Mouse (Mus musculus): ENCODE results near the gene Fkbpl. TPM values are rescaled to one million over a fixed set of nuclear protein-coding genes. Genes with fewer than 3 reads are reported as not detected.

The Fkbpl gene
- polyA plus RNA-seq, 1 experiment from 2014 or later = 10.0 TPM

- Histone ChIP-seq H3K27ac (replicated peaks; ENCODE audit: low read depth, low read length) (no peak overlapping the region), H3K27me3 (replicated peaks; ENCODE audit: control insufficient read depth, insufficient read depth, low read length) (peaks cover 22% of the 10 kb centered on the region), H3K4me1 (ENCODE audit: control insufficient read depth, insufficient read depth, low read length) (0 out of 2 replicates have a peak, but pooled peaks cover 4% of the 10 kb centered on the region), H3K4me2 (ENCODE audit: low read depth, low read length) (peak overlapping the region; percentile 12; the same call in 1 of the 2 replicates), H3K9ac (ENCODE audit: low read depth, low read length) (no peak overlapping the region), H3K9me3 (ENCODE audit: control insufficient read depth, low read length) (no peaks in the 10 kb centered on the region), H3K4me3 (ENCODE audit: low read depth, low read length) (no peak overlapping the region), H3K36me3 (ENCODE audit: control insufficient read depth, insufficient read depth, low read length) (no peaks in the 10 kb centered on the region)
- 51% methylated on average over 17 of the region's 17 CpGs for whole genome bisulfite sequencing
- ATAC-seq (ENCODE audit: low read depth) (peak; percentile 58; the same call in 1 of the 2 replicates), DNase-seq (ENCODE audit: low spot score) (peak; percentile 80)
Observed at GRCm38 (mm10) chr17:34681132-34681571, 36.6 kb downstream of the Fkbpl start.

DNA sequence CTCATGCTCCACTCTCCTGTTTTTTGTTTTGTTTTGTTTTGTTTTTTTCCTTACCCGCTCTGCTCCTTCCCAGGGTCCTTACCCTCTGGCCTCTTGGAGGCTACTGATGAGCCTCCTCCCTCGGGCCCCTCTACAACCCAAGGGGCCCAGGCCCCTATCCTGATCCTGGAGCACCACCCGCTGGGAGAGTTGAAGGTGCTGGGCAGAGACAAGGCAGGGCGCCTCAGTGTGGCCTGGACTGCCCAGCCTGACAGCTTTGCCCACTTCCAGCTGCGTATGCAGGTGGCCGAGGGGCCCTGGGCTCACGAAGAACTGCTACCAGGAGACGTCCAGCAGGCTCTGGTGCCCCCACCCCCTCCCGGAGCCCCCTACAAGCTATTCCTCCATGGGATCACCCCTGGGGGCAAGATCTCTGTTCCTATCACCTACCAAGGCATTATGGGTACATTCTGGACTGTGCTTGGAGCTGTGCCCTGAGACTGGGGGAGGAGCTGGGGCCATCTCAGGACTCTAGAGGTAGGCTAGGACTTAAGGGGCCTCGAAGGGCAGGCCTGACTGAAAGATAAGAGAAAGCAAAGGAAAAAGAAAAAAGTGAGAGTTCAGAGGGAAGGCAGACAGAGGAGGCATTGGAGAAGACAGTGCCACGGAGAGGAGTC, 37.4 kb downstream of the Fkbpl start:
- peak overlapping the region; percentile 5; the same call in 1 of the 2 replicates for H3K9ac ChIP-seq (ENCODE audit: low read depth, low read length)
- no peaks in the 10 kb centered on the region for H3K36me3 ChIP-seq (ENCODE audit: control insufficient read depth, insufficient read depth, low read length)
- H3K4me2 ChIP-seq (ENCODE audit: low read depth, low read length) = no peak overlapping the region
- no peak for ATAC-seq (ENCODE audit: low read depth)
- H3K27ac ChIP-seq (replicated peaks; ENCODE audit: low read depth, low read length) = no peak overlapping the region
- H3K4me3 ChIP-seq (ENCODE audit: low read depth, low read length) = no peak overlapping the region
- DNase-seq (ENCODE audit: low spot score) = no peak
- H3K9me3 ChIP-seq (ENCODE audit: control insufficient read depth, low read length) = no peaks in the 10 kb centered on the region
- H3K4me1 ChIP-seq (ENCODE audit: control insufficient read depth, insufficient read depth, low read length) = 0 out of 2 replicates have a peak, but pooled peaks cover 4% of the 10 kb centered on the region
- 71% methylated on average over 11 of the region's 11 CpGs for WGBS
- H3K27me3 ChIP-seq (replicated peaks; ENCODE audit: control insufficient read depth, insufficient read depth, low read length) = peaks cover 21% of the 10 kb centered on the region

- no peak overlapping the region for H3K4me3 ChIP-seq (ENCODE audit: low read depth, low read length)
- no peak overlapping the region for H3K4me2 ChIP-seq (ENCODE audit: low read depth, low read length)
- 0 out of 2 replicates have a peak, but pooled peaks cover 4% of the 10 kb centered on the region for H3K4me1 ChIP-seq (ENCODE audit: control insufficient read depth, insufficient read depth, low read length)
- 73% methylated on average over 8 of the region's 8 CpGs for WGBS
- no peak overlapping the region for H3K27ac ChIP-seq (replicated peaks; ENCODE audit: low read depth, low read length)
- peaks cover 18% of the 10 kb centered on the region; the same call in 1 of the 2 replicates for H3K27me3 ChIP-seq (replicated peaks; ENCODE audit: control insufficient read depth, insufficient read depth, low read length)
- no peaks in the 10 kb centered on the region for H3K36me3 ChIP-seq (ENCODE audit: control insufficient read depth, insufficient read depth, low read length)
- DNase-seq (ENCODE audit: low spot score) (no peak), ATAC-seq (ENCODE audit: low read depth) (no peak)
- 0 out of 2 replicates have a peak, but pooled peaks cover 3% of the 10 kb centered on the region for H3K9me3 ChIP-seq (ENCODE audit: control insufficient read depth, low read length)
- no peak overlapping the region for H3K9ac ChIP-seq (ENCODE audit: low read depth, low read length)
Observed at GRCm38 (mm10) chr17:34683179-34683578, 38.6 kb downstream of the Fkbpl start.

DNA sequence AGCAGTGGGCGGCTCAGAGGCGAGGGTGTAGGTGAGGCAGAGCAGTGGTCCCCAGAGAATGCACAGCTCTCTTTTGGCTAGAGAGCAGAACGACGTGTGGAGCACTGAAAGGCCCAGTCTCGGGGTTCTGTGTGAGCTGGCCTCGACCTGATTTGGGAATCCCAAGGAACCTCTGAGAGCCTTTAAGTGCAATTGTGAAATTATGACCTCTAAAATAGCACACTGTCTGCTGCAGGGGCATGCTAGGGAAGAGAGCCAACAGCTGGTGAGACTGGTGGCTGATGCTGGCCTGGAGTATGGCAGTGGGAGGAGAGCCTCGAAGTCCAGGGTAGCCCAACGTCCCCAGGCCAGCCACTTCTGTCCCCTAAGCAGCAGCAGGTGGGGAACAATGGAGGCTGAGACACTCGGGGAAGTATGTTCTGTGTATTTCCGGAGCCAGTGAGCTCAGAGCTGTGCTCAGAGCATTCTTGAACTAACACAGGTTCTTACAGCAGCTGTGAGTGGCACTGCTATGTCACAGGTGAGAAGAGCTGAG, 39.2 kb downstream of the Fkbpl start:
- Histone ChIP-seq H3K9me3 (ENCODE audit: control insufficient read depth, low read length) (0 out of 2 replicates have a peak, but pooled peaks cover 3% of the 10 kb centered on the region), H3K36me3 (ENCODE audit: control insufficient read depth, insufficient read depth, low read length) (no peaks in the 10 kb centered on the region), H3K4me1 (ENCODE audit: control insufficient read depth, insufficient read depth, low read length) (0 out of 2 replicates have a peak, but pooled peaks cover 4% of the 10 kb centered on the region), H3K4me3 (ENCODE audit: low read depth, low read length) (no peak overlapping the region), H3K4me2 (ENCODE audit: low read depth, low read length) (no peak overlapping the region), H3K27me3 (replicated peaks; ENCODE audit: control insufficient read depth, insufficient read depth, low read length) (peaks cover 13% of the 10 kb centered on the region; the same call in 1 of the 2 replicates), H3K9ac (ENCODE audit: low read depth, low read length) (no peak overlapping the region), H3K27ac (replicated peaks; ENCODE audit: low read depth, low read length) (no peak overlapping the region)
- 58% methylated on average over 10 of the region's 10 CpGs for WGBS
- ATAC-seq (ENCODE audit: low read depth) (no peak), DNase-seq (ENCODE audit: low spot score) (no peak)

- ATAC-seq (ENCODE audit: low read depth) = no peak
Observed at GRCm38 (mm10) chr17:34684253-34684893, 39.8 kb downstream of the Fkbpl start.

GRCm38 (mm10) chr17:34685120-34686110, 40.9 kb downstream of the Fkbpl start:
- no peak overlapping the region for H3K4me3 ChIP-seq (ENCODE audit: low read depth, low read length)
- ATAC-seq (ENCODE audit: low read depth) (no peak), DNase-seq (ENCODE audit: low spot score) (peak; percentile 81)
- 69% methylated on average over 28 of the region's 28 CpGs for WGBS
- no peak overlapping the region for H3K9ac ChIP-seq (ENCODE audit: low read depth, low read length)
- no peak overlapping the region for H3K27ac ChIP-seq (replicated peaks; ENCODE audit: low read depth, low read length)
- no peak overlapping the region for H3K4me2 ChIP-seq (ENCODE audit: low read depth, low read length)
- H3K4me1 ChIP-seq (ENCODE audit: control insufficient read depth, insufficient read depth, low read length) = 0 out of 2 replicates have a peak, but pooled peaks cover 4% of the 10 kb centered on the region
- H3K27me3 ChIP-seq (replicated peaks; ENCODE audit: control insufficient read depth, insufficient read depth, low read length) = peaks cover 2% of the 10 kb centered on the region; the same call in 1 of the 2 replicates
- no peaks in the 10 kb centered on the region for H3K36me3 ChIP-seq (ENCODE audit: control insufficient read depth, insufficient read depth, low read length)
- 0 out of 2 replicates have a peak, but pooled peaks cover 3% of the 10 kb centered on the region for H3K9me3 ChIP-seq (ENCODE audit: control insufficient read depth, low read length)

More at GRCm38 (mm10) chr17:34684253-34684893, 39.8 kb downstream of the Fkbpl start:
- no peak overlapping the region for H3K27ac ChIP-seq (replicated peaks; ENCODE audit: low read depth, low read length)
- no peak overlapping the region for H3K4me3 ChIP-seq (ENCODE audit: low read depth, low read length)
- H3K4me1 ChIP-seq (ENCODE audit: control insufficient read depth, insufficient read depth, low read length) = 0 out of 2 replicates have a peak, but pooled peaks cover 4% of the 10 kb centered on the region
- H3K4me2 ChIP-seq (ENCODE audit: low read depth, low read length) = no peak overlapping the region
- H3K9ac ChIP-seq (ENCODE audit: low read depth, low read length) = no peak overlapping the region
- 48% methylated on average over 9 of the region's 9 CpGs for WGBS
- H3K9me3 ChIP-seq (ENCODE audit: control insufficient read depth, low read length) = 0 out of 2 replicates have a peak, but pooled peaks cover 3% of the 10 kb centered on the region
- H3K36me3 ChIP-seq (ENCODE audit: control insufficient read depth, insufficient read depth, low read length) = no peaks in the 10 kb centered on the region
- DNase-seq (ENCODE audit: low spot score) = no peak
- H3K27me3 ChIP-seq (replicated peaks; ENCODE audit: control insufficient read depth, insufficient read depth, low read length) = peaks cover 7% of the 10 kb centered on the region; the same call in 1 of the 2 replicates

- H3K27ac ChIP-seq (replicated peaks; ENCODE audit: low read depth, low read length) = no peak overlapping the region
- 0 out of 2 replicates have a peak, but pooled peaks cover 4% of the 10 kb centered on the region for H3K4me1 ChIP-seq (ENCODE audit: control insufficient read depth, insufficient read depth, low read length)
- no peaks in the 10 kb centered on the region for H3K27me3 ChIP-seq (replicated peaks; ENCODE audit: control insufficient read depth, insufficient read depth, low read length)
- no peaks in the 10 kb centered on the region for H3K36me3 ChIP-seq (ENCODE audit: control insufficient read depth, insufficient read depth, low read length)
- no peak overlapping the region for H3K4me3 ChIP-seq (ENCODE audit: low read depth, low read length)
- H3K9me3 ChIP-seq (ENCODE audit: control insufficient read depth, low read length) = 0 out of 2 replicates have a peak, but pooled peaks cover 3% of the 10 kb centered on the region
- no peak for ATAC-seq (ENCODE audit: low read depth)
- H3K9ac ChIP-seq (ENCODE audit: low read depth, low read length) = no peak overlapping the region
- 91% methylated on average over 7 of the region's 7 CpGs for WGBS
- no peak for DNase-seq (ENCODE audit: low spot score)
- H3K4me2 ChIP-seq (ENCODE audit: low read depth, low read length) = no peak overlapping the region
Observed at GRCm38 (mm10) chr17:34688889-34689288, 44.3 kb downstream of the Fkbpl start.
